Mouse (Mus musculus): ENCODE data around the gene Pla2g15.
A peak's percentile ranks its signal among the peaks of the same experiment; 100 is the strongest.

The Pla2g15 gene

GRCm38 (mm10) chr8:106135672-106136071 is 14.5 kb upstream of the Pla2g15 start:
- no peak for DNase-seq

GRCm38 (mm10) chr8:106136156-106137130 is 13.8 kb upstream of the Pla2g15 start, which contains the start of gene Esrp2:
Esrp2 (minus strand) TSS chr8:106136974.
- no peak for DNase-seq

- no peak for DNase-seq
These were observed 12.8 kb upstream of the Pla2g15 start for GRCm38 (mm10) chr8:106137218-106137905.

GRCm38 (mm10) chr8:106137906-106138477 is 12.2 kb upstream of the Pla2g15 start:
- no peak for DNase-seq

- DNase-seq, result no peak
These were observed 11.6 kb upstream of the Pla2g15 start for GRCm38 (mm10) chr8:106138616-106139015.

- DNase-seq, result no peak
These were observed 10.0 kb upstream of the Pla2g15 start for GRCm38 (mm10) chr8:106140191-106140590.

- peak; percentile 83 for DNase-seq
These were observed 9.4 kb upstream of the Pla2g15 start for GRCm38 (mm10) chr8:106140769-106141168.

- no peak for DNase-seq
These were observed 4.9 kb upstream of the Pla2g15 start for GRCm38 (mm10) chr8:106145331-106145730.

- DNase-seq, result no peak
These were observed 4.2 kb upstream of the Pla2g15 start for GRCm38 (mm10) chr8:106146014-106146413.

GRCm38 (mm10) chr8:106147868-106148565 is 2.2 kb upstream of the Pla2g15 start:
- DNase-seq, result no peak

- DNase-seq, result no peak
These were observed 1.2 kb upstream of the Pla2g15 start for GRCm38 (mm10) chr8:106149025-106149424.

- no peak for DNase-seq
These were observed 428 bp downstream of the Pla2g15 start for GRCm38 (mm10) chr8:106150653-106151000.

- no peak for DNase-seq
These were observed 842 bp downstream of the Pla2g15 start for GRCm38 (mm10) chr8:106151041-106151440.

- DNase-seq, result no peak
These were observed 2.7 kb downstream of the Pla2g15 start for GRCm38 (mm10) chr8:106152876-106153275.

GRCm38 (mm10) chr8:106157419-106157818 is 7.2 kb downstream of the Pla2g15 start:
- DNase-seq, result no peak

- no peak for DNase-seq
These were observed 8.2 kb downstream of the Pla2g15 start for GRCm38 (mm10) chr8:106158381-106158780.

GRCm38 (mm10) chr8:106159876-106160275 is 9.7 kb downstream of the Pla2g15 start:
- no peak for DNase-seq

- DNase-seq, result no peak
These were observed 13.1 kb downstream of the Pla2g15 start for GRCm38 (mm10) chr8:106163251-106163650.

GRCm38 (mm10) chr8:106165460-106165859 is 15.3 kb downstream of the Pla2g15 start:
- peak; percentile 81 for DNase-seq

GRCm38 (mm10) chr8:106168356-106169016 is 18.3 kb downstream of the Pla2g15 start, which contains the start of gene Slc7a6:
Slc7a6 (plus strand) TSS chr8:106168857.
- peak; percentile 82 for DNase-seq

- peak; percentile 55 for DNase-seq
These were observed 19.1 kb downstream of the Pla2g15 start for GRCm38 (mm10) chr8:106169017-106169933.
